Mouse (Mus musculus): ENCODE data around the gene Cntn5.

Gene Cntn5

DNA sequence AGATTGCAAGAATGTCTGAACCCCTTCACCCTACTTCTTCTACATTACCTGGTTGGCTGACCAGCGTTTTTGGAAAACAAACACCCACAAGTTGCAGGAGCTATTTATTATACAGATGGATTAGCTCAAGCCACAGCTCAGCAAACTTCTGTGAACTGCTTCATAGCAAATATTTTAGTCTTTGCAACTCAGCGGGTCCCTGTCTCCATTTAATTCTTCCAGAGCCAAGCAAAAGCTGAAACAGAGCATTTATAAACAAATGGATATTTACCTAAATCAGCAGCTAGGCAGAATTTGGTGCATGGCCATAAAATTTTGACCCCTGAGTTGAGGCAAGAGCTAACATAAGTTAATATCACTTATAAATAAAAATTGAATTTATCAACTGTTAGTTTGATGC, 921.4 kb downstream of the Cntn5 start:
- in situ Hi-C loops (cut with MboI; ENCODE audit: unreplicated experiment in 2 of 2), result no loop called here

DNA sequence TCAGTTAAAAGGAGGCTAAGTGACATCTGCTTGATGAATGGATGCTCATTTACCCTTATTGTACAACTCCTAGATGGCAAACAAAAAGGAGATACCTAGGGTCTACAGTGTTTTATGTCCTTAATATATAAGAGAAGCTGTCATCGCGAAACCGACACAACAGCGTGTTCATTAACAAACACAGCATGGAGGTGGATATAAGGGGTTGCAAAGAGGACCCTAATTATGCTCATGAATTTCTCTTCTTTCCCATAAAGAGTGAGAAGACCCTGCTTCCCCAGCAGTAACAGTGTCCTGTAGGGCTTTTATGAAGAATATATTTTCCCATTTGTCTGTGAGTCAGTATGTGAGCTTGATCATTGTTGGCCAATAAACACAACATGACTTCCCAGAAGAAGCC, 939.2 kb downstream of the Cntn5 start:
- in situ Hi-C loops (cut with MboI; ENCODE audit: unreplicated experiment in 2 of 2), result no loop called here

DNA sequence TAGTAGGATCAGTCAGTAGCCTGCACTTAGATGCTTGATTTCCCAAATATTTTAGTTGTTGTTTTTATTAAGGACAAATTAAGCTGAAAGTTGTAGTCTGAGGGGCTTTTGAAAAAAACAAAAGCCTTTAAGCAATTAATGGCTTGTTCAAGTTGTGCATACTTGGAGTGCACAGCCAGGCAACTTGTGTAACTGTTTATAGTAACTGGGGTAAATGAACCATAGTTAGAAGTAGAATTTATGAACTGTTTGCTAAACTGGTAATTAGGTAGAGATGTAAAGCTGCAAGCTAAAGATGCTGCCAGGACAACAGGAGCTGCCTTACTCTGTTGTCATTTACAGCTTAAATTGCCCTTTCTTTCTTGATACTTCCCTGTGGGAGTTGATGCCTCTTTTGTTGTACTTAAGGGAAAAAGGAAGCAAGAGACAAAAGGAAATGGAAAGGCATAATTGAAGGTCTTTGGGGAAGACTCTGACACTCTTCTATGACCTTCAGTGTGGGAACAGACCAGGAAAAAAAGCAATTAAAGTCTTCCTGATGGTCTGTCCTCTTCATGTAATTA, 943.9 kb downstream of the Cntn5 start:
- in situ Hi-C loops (cut with MboI; ENCODE audit: unreplicated experiment in 2 of 2), result no loop called here

DNA sequence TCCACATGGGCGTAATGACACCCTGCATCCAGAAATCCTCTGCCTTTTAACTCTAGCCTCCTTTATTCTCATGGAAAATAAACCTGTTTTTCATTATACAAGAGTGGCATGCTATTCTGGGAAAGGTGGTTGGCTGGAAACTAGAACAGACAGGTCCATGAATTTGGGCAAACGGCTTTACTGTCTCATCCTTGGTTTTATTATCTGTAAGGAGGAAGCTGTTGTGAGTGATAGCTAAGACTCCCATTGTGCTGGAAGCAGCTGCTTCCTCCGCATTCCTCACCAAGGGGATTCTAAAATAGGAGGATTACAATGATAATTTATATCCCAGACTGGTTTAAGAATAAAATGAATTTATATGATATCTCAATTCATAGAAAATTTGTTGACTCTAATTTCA, 955.2 kb downstream of the Cntn5 start:
- in situ Hi-C loops (cut with MboI; ENCODE audit: unreplicated experiment in 2 of 2), result no loop called here

DNA sequence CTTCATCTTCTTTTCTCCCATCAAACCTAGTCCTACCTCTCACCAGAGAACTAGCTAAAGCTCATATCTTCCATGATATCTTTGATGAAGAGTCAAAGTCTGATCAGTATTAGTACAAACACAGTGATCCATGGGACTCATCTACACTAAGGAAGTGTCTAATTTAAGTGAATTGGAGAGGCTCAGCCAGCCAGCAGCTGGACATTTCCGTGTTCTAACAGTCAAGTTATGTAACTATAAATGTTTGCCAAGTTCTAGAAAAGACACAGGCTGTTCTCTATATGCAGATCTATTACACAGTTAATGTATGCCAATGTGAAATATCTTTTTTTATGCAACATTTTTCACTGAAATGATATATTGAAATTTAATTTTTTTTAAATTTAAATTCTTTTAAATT, 959.7 kb downstream of the Cntn5 start:
- in situ Hi-C loops (cut with MboI; ENCODE audit: unreplicated experiment in 2 of 2), result no loop called here

DNA sequence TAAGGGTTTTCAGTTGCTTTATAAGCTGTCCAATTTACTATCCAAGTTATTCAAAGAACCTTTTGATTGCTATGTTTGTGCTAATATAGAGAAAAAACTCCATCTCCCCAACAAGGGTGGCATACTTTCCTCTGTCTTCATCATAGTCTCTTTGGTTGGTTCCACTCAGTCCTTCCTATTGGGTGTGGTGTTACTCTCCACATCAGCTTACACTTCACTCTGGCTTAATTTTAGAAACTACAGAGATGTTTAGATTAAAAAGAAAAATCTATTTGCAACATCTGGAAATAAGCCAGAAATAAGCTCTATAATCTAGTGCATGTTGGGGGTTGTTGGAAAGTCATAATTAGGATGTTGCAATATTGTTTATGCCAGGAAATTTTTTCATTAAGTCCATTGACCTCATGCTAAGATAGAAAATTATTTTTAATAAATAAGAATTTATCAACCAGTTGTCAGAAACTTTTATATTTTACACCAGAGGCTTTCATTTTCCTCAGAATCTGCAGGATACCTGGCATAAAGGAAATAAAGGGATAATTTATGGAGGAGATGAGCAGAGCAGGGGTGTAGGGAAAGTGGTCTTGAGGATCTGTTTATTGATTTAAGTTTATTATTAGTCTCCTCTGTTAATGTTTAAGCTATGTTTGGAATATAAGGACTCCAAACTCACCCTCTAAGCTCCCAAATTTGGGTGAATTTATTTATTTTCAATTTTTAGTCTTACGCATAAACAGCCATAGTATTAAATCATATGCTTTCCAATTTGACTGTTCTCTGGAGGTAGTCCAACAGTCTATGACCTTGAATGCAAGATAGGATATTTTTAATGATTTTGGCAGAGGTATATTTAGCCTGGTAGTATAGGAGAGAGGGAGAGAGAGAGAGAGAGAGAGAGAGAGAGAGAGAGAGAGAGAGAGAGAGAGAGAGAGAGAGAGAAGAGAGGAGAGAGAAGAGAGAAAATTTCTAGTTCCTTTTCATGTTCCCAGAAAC, 966.8 kb downstream of the Cntn5 start:
- in situ Hi-C loops (cut with MboI; ENCODE audit: unreplicated experiment in 2 of 2), result no loop called here

DNA sequence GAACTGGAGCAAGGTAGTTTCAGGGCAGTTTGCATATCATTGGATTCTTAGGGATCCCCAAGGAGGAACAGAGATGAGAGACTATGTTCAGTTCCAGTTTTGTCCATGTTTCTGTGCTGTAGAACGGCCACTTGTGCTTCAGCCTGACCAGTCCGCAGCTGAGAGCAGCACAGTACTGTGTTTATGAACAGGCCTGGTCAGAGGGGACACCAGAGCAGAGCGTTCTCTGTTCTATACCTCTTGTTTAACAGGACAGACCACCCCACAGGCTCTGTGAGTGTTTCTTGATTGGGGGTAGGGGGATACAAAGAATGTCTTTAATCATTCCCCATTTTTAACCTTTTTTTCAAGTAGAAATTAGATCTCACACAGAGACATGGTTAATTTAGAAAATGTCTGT, 984.0 kb downstream of the Cntn5 start:
- in situ Hi-C loops (cut with MboI; ENCODE audit: unreplicated experiment in 2 of 2), result no loop called here

DNA sequence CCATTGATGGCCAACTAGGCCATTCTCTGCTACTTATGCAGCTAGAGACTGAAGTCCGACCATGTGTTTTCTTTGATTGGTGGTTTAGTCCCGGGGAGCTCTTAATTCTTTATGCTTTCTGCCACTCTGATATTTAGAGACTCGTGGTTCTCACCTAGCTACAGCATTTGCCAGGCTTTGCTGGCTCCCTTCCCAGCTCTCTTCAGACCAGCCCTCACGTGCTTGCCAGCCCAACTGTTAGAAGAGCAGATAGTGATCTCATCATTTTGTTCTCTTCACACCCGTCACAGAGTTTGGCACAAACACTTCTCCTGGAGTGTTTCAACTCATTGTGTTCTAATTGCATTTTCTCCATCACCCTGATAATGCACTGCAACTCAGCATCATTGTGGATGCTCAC, 1005.5 kb downstream of the Cntn5 start:
- in situ Hi-C loops (cut with MboI; ENCODE audit: unreplicated experiment in 2 of 2), result no loop called here

DNA sequence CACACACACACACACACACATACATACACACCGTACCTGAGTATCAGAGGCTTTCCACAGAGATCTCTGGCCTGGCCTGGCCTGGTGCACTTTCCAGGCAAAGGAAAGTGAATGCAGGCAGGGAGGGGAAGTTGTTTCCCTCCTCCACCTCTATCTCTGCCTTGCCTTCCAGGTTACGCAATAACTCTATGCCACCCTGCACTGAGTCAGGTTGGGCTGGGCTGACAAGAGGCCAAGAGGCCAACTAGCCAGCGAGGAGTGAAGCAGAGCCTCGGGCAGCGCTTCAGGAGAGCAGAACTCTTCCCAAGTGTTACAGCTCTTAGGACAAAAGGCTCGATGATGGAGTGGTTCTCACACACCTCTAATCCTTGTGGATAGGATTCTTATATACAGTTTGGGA, 1018.4 kb downstream of the Cntn5 start:
- in situ Hi-C loops (cut with MboI; ENCODE audit: unreplicated experiment in 2 of 2), result no loop called here

DNA sequence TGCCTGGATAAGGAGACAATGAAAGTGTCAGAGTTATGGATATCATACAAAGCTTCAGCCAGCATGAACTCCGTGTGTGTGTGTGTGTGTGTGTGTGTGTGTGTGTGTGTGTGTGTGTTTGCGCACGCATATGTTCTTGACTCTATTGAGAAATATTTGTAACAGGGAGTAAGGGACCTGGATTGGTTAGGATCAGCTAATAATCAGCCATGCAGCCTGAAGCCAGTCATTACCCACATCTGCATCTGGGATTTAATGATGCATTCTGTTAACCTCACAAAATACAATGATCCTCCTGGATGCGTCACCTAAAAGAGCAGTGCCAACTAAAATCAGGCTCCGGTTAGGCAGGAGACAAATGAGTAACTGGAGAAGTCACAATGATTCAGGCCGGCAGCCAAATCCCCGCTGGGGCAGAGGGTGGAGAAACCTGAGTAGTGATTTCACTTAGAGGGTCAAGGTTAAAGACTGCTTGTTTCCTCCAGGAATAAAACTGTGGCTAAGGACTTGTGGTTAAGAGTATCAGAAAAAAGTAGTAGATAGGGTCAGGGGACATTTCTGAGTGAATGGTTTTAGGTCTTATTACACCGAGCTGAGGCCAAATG, 1021.7 kb downstream of the Cntn5 start:
- in situ Hi-C loops (cut with MboI; ENCODE audit: unreplicated experiment in 2 of 2), result no loop called here

DNA sequence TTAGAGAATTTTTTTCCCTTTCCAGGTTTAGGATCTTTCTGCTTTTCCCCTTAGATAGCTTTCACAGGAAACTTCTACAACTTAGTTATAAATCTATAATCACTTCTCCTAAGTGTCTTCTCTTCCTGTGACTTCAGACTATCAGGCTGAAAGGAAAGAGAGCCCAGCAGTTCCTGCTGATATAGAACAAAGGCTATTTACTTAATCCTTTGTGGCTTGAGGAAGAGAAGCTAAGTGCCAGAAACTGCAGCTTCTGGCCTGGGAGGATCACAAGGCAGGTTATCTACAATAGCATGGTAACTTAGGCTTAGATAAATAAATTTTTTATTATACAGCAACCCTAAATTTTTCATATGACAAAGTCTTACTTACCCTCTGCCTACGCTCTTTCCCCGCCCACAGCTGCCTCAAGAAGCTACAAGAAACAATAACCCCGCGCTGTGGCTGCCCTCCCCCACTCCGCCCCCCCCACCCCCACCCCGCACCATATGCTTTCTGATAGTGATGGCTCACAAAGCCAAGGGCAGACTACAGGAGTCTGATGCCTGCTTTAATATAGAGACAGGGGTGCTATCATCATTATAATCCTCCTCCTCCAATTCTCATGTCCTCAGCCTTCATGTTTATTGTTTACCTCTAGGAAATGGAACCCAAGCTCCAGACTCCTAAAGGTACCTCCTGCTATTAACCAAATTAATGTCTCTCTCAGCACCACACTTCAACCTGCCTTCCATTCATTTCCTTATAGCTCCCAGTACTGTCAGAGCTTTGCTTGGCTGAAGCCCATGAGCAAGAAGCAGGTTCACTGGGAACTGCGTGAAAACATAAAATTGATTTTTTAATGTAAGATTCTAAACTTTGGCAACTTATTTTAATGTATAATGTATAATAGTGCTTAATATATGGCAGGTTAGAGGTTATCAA, 1032.2 kb downstream of the Cntn5 start:
- in situ Hi-C loops (cut with MboI; ENCODE audit: unreplicated experiment in 2 of 2), result no loop called here

DNA sequence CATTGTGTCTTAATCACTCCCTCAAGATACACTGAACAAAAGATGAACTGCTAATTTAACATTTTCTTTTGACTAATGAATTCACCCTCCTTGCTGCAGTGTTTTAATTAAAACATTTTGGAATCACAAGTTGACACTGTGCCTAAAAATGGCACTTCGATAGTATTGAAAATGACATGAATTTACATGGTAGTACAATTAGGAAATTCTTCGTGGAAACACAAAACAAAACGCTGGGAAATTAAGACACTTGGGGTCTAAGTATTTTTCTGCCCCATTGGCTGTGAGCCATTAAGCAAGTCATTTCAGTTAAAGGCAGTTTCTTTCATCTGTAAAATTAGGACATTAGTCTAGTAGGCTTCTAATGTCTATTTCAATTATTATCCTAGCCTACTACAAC, 1043.9 kb downstream of the Cntn5 start:
- in situ Hi-C loops (cut with MboI; ENCODE audit: unreplicated experiment in 2 of 2), result no loop called here

DNA sequence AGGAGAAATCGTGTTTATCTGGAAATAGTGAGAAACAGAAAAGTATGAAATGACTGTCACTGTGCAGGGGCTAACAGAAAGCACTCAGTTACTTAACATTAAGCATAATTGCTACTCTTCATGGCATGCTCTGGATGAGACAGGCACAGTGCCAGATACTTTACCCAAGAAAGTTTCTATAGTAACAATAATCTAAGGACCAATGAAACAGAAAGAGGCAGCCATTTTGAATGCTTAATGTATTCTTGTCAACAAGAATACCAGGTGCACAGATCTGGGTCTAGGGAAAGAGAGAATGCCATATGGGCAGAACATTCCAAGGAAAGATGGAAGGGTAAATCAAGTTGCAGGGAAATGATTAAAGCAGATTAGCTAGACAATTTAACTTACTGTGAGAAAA, 1045.3 kb downstream of the Cntn5 start:
- in situ Hi-C loops (cut with MboI; ENCODE audit: unreplicated experiment in 2 of 2), result no loop called here

DNA sequence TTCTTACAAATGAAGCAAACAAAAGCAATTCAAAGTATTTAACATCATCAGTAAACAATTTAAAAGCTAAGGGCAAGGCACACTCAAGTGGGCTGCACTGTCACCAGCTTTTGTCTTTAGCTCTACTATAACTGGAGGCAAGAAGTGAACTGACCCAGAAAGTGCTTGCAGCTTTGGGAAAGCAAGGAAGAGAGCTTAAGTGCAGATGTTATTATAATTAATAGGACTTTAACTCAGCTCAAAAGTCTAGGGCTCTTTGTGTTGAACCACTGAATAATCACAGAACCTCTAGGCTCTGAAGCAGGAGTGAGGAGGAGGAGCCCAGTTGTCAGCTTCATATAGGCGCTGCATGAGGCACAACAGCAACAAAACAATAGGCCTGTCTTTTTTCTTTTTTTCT, 1049.8 kb downstream of the Cntn5 start:
- in situ Hi-C loops (cut with MboI; ENCODE audit: unreplicated experiment in 2 of 2), result no loop called here

DNA sequence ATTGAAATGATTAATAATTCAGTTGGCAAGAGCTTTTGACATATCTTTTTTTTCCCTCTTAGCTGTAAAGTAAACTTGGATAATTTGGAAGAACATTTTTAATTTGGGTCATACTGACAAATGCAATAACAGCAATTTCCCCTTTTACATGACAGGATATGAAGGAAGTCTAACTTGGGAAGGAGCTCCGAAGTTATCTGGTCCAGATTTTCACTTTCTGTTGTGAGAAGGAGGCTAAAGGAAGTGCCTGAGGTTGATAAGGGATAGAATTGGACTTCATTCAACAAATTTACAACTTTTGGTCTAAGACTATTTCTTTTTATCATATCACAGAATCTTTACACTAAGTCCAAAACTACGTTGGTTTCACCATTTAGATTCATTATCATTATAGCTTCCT, 1074.3 kb downstream of the Cntn5 start:
- in situ Hi-C loops (cut with MboI; ENCODE audit: unreplicated experiment in 2 of 2), result no loop called here

DNA sequence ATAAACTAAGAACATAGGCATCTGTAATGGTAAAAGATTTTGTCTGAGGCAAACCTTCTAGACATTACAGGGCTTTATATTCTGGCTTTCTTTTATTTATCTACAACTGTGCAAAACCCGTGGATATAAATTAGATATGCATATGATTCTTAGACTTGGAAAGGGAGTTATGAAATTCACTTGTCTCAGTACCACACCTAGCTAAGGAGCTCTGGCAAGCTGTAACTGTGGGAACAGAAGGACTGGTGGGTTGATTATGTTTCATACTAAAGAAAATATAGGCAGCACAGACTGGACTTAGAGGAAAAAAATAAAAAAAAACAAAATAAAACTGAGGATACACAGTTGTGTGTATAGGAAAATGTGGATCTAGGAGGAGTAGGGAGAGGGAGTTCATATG, 1084.6 kb downstream of the Cntn5 start:
- in situ Hi-C loops (cut with MboI; ENCODE audit: unreplicated experiment in 2 of 2), result no loop called here

DNA sequence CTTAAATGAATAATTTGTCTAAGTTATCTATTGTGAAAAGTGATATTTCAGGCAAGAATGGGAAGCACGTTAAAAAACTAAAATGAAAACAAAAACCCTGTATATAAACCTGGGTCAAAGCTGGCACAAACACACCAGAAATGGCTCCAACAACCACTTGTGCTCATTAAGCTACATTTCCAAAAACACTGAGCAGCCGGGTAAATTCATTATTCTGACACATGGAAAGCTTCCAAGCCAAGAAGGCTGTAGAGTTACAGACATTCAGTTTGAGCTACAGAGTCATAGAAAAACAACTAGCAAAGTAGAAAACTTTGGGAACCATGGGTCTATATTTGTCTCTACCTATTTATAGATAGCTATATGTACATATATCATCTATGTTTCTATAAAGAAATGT, 1087.1 kb downstream of the Cntn5 start:
- in situ Hi-C loops (cut with MboI; ENCODE audit: unreplicated experiment in 2 of 2), result no loop called here

DNA sequence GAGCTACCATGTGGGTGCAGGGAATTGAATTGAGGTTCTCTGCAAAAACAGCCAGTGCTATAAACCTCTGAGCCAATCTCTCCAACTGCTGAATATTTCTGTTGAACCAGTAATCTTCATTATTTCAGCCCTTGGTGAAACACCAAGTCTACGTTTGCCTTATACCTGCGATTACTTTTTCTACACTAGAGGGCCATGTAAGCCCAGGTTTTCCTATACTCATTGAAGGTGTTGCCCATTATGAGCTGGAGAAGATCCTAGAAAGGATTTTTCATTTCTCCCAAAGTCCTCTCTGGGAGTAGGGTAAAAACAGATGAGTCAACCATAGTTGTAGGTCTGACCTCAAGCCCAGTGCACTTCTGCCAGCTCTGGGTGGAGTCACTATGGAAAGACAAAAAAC, 1105.0 kb downstream of the Cntn5 start:
- in situ Hi-C loops (cut with MboI; ENCODE audit: unreplicated experiment in 2 of 2), result no loop called here

DNA sequence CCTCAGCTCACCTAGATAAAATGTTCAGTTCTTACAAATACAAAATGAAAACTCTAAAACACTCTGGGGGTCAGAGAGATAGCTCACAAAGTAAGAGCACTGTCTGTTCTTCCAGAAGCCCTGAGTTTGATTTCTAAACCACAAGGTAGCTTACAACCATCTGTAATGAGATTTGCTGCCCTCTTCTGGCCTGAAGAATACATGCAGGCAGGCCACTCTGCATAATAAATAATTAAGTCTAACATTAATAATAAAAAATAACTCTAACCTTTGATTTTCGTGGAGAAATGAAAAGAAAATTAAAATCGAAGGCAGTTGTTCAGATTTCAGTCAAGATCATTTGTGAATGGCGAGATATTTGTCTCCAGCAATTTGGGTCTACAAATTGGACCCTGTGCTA, 1120.9 kb downstream of the Cntn5 start:
- in situ Hi-C loops (cut with MboI; ENCODE audit: unreplicated experiment in 2 of 2), result loop anchor here (10.0 kb wide), 2 partner anchors 729 to 739 kb away; no protein-coding TSS in a partner anchor

DNA sequence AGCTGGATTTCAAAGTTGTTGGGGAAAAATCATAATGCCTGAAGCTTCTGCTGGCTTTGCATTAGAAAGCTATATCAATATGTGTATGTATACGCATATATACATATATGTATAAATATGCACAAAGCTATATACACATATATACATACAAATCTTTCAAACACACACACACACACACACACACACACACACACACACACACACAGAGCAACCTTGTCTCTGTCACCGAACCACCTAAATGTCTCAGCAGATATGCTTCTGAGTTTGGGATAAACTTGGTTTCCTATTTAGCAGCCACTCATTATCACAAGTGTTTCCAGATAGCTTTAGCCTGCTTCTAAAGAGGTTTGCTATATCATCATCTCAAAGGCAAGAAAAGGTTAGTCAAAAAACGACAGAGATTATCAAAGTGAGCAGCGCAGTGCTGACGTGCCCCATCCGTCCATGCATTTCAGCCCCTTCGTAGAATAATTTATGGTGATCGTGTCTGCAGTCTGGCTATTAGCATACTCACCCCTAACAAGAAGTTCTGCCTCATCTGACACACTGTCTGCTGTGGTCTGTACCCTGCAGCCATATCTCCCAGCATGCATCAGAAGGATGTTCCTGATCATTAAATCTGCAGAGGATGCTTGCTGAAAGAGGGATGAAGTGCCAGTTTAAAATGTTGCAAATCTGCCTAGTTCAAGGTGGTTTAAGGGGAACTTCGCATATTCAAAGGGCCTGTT, 1123.3 kb downstream of the Cntn5 start:
- in situ Hi-C loops (cut with MboI; ENCODE audit: unreplicated experiment in 2 of 2), result loop anchor here (10.0 kb wide), 2 partner anchors 727 to 737 kb away; no protein-coding TSS in a partner anchor
